Mouse (Mus musculus) MEL-GATA-1-ER (cell line): ENCODE data around the gene Ide.

Experiments
- DNase-seq: peaks from one replicate; pipeline ENCODE4 v3.0.0-alpha.2; 2012; ENCODE audit warnings: low read depth; ENCODE audit errors: extremely low read depth

The Ide gene

DNA sequence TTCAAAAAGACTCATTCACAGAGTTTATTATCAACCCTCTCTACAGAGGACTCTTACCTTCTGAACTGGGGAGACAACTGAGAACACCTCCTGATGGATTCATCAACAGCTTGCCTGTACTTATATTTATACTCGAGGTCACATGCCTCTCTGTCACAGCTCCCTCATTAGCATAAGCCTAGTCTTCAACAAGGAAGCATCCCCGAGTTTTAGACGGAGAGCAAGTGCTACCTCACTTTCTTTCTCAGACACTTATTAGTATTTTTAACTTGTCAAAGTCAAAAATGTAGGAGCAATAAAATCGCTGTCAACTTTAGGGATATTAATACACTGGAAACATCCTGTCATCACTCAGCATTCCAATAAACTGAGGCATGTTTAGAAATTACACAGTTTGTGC is at the start of gene Ide:
TSS of gene Ide (minus strand) at position 101 of the 400 bp plus-strand sequence.
- no peak for DNase-seq

DNA sequence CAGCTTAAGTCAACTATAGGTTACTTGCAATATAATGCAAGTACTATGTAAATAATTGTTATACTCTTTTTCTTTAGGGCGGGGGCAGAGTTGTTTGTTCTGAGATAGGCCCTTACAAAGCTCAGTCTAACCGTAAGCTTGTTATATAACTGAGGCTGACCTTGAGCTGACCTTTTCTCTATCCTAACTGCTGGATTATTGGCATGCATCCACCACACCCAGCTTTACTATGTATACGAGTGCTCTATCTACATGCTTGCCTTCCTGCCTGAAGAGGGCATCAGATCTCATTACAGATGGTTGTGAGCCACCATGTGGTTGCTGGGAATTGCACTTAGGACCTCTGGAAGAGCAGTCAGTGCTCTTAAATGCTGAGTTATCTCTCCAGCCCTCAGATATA is 48.5 kb upstream of the Ide start:
- no peak for DNase-seq

DNA sequence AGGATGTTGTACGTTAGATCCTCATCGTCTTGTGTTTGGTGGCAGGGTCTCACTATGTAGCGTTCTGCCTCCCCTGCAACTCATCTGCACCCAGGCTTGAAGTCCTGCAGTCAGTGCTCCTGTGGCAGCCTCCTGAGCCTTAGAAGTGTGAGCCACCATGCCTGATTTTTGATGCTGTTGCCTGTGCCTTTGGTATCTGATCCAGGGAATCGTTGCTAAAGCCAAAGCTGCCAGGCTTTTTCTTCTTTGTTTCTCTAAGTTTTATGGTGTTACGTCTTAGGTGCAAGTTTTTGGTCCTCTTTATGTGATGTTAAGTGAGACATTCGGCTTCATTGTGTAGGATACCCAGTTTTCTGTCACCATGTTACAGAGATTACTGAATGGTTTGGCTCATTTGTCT is 41.2 kb upstream of the Ide start:
- peak; percentile 13 for DNase-seq

DNA sequence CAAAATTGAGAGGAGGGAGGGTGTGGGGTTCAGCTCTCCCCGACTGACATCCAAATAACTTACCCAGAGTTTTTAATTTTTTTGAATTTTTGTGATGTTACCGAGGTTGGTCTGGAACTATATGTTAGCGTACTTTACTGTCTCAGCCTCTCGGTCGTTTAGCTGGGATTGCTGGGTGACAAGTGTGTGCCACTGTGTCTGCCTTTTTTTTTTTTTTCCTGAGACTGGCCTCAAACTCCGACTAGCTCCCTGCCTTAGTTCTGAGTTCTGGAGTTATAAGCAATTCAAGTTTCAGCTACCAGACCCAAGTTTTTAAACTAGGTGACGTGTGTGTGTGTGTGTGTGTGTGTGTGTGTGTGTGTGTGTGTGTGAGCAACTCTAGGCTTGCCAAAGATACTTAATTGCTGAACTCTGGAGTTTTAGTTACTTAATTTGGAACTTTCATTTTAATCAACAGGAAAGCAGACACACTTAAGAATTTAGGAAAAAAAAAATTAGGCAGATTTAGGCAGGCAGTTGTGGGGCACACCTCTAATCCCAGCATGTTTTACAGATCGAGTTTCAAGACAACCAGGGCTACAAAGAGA is 39.8 kb upstream of the Ide start:
- peak; percentile 21 for DNase-seq

DNA sequence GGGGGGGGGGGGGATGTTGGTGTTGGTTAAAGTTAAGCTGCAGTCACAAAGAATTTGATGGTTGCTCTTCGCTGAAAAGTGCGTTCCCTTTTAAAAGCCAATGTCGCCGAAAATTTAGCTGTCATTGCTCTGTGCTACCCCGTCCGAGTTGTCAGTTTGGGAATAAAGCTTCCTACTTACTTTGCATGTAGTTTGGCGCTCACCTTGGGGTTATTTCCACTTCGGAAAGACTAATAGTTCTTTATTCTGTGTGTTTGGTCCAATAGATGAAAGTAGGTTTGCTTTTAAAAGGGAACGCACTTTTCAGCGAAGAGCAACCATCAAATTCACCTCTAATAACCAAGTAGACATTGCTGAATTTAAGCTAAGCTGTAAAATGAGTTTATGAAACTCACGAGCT is 39.2 kb upstream of the Ide start:
- DNase-seq = peak; percentile 23

DNA sequence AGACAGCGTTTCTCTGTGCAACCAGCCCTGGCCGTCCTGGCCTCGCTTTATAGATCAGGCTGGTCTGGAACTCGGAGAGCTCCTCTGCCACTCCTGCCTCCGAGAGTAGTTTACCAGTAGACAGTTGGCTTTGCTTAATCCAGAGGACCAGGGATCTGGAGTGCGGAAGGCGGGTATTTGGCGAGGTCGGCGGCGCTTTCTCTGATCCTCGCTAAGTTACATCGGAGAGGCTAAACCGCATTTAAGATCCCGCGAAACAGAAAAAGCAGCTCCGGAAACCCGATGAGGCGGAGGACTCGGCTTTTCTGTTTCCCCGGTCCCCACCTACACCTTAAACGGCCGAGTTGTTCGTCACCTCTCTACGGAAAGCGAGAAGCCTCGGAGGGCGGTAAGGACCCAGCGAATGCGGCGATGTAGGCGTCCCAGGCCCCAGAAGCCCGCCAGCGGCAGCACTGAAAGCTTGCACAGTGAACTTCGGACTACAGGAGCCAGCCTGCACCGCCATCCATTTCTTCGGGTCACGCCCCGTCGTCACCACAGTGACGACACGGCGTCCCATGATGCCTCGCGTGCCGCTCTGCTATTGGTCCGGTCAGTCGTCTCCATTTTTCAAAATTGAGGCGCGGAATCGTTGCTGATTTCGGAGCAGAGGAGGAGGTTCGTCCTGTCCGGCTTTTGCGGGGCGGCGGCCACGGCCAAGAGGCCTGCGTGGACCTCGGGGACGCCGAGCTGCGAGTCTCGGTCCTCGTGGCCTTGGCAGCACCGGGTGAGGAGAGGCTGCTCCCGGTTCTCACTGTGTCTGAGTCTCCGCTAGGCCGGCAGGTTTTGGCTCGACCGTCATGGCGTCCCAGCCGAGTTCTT is 38.3 kb upstream of the Ide start, which contains the start of gene Kif11:
TSS of gene Kif11 (plus strand) at position 649 of the 861 bp plus-strand sequence.
- peak; percentile 89 for DNase-seq

DNA sequence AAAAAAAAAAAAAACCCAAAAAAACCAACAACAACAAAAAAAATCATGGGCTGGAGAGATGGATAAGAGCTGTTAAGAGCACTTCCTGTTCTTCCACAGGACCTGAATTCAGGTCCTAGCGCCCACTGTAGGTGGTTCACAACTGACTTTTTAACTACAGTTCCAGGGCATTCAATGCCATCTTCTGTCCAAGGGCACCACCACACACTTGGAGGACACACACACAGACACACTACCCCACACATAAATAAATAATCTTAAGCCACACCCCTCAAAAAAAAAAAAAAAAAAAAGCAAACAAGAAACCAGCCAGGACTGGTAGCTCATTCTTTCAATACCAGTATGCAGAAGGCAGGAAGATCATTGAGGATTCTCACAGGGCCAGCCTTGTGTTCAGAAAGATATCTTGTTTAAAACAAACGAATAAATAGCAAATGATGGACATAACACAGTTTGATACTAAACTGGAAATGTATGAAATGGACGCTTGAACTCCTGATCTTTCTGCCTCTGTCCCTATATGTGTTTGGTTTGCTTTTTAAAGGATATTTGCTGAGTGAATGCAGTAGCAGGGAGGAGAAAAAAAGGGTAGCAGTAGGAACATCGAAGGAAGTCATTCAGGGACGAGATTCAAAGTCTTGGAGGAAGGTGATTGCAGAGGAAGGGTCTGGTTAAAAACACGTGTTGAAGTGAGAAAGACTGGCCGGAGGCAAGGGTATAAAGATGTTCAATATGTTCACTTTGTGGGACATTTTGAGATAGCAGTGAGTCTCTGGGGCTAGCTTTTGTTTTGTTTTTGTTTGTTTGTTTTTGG is 37.5 kb upstream of the Ide start:
- peak; percentile 53 for DNase-seq

DNA sequence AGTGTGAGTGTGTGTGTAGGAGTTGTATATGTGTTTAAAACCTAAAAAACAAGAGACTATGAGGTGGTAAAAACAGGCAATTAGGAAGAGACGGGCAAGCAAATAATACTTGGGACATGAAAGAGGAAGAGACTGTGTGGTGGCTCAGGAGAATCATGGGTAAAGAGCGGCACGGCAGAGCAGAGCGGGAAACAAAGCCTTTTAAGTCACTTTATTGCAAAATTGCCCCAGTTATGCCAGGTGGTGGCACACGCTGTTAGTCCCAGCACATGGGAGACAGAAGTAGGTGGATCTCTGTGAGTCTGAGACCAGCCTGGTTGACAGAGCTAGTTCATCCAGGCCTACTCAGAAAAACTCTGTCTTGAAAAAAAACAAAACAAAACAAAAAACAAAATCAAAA is 32.7 kb upstream of the Ide start:
- no peak for DNase-seq

DNA sequence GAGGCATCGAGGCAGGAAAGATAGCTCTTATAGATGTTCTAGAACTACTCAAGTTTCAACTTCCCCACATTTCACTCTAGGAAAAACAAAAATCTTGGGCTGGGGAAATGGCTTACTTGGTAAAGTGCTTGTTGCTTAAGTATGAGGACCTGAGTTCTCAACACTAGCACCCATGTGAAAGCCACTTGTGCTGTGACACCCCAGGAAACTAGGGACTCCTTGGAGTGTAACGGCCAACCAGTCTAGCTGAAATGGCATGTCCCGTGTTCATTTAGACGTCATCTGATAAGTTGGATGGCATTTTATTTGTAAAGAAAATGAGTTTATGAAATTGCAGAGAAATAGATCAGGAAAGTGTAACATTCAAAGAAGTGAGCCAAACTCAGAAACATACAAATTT is 32.3 kb upstream of the Ide start:
- DNase-seq = no peak

DNA sequence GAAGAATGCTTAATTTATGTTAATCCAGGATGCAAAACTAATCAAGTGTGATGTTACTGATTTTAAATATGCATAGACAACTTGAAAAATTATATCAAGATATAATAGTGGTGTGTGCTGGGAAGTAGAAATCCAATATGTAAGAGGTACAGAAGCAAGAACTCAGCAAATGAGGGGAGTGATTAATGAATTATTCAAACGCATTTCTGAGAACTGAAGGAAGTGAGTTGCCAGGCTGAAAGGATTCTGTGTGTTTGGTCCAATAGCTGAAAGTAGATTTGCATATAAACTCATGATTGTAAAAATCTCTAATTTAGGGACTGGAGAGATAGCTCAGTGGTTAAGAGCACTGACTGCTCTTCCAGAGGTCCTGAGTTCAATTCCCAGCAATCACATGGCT is 31.3 kb upstream of the Ide start:
- no peak for DNase-seq

DNA sequence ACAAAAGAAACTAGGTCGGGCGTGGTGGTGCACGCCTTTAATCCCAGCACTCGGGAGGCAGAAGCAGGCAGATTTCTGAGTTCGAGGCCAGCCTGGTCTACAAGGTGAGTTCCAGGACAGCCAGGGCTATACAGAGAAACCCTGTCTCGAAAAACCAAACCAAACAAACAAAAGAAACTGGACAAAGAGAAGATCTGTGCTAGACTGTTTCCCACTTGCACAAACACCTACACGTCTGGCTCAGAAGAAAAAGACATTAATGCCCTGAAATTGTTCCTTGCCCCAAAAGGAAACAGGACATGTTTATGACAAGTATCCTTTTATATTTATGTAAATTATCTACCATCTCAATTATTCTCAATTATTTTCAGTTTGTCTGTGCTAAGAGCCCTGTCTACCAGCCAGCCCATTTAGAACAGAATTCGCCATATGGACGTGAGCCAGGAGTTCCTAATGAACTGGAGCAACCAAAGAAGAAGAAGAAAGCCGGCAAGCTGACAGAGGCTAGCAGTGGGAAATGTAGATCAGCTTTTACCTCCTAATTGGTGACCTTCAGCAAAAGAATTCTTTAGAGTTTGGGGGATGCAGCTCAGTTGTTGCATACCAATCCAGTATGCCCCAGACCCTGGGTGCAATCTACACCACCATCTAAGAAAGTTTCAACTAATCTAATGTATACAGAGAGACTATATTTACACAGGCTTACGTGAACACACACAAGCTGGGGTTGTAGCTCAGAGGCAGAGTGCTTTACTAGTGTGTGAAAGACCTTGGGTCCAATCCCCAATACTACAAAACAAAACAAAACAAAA is 25.7 kb upstream of the Ide start:
- DNase-seq = no peak

DNA sequence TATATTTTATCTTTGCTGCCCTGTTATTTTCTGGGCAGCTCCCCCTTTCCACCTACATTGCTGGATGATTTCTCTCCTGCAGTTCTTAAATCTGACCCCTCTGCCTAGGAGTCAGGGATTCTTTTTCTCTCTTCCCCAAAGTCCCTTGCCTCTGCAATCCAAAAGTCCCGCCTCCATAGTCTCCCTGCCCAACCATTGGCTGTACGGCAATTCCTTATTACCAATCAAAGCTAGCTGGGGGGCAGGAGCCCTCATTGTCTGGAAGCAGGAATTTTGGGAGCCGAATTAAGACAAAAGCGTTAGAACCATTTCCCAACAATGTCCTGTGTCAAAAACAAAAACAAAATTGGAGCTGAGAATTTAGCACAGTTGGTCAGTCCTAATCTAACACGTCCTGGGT is 24.9 kb upstream of the Ide start:
- DNase-seq = no peak

DNA sequence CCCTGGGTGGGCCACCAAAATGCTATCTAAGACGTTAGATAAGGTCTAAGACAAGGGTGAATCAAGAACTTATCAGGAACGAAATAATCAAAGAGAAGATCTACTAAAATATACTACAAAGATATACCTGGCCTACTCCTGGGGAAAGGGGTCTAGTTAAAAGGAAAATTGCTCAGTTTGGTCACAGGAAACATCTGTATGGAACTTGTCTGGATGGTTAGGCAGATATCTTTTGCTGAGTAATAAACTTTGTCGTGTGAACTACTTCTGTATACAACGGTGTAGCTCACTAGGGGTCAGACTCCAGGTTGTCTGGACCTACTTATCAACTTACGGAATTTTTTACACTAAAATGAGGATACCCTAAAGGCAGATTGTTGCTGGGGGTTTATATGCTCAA is 22.4 kb upstream of the Ide start:
- DNase-seq = no peak

DNA sequence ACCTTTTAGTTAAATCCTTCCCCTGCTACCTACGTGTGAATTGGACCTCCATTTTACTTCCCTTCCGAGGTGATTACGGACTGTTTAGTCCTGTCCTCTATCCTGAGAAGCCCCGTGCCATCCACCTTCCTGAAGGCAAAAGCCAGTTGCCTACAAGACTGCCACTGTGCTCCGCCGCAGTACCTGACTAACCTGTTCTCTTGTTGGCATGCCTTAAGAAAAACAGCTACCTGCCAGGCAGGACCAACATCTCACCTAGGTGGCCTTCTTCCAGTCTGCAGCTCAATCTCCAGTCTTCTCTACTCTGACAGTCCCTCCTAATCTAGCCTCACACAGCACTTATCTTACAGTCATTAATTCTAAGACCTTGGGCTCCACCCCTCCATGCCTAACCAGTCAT is 15.7 kb upstream of the Ide start:
- DNase-seq = no peak

DNA sequence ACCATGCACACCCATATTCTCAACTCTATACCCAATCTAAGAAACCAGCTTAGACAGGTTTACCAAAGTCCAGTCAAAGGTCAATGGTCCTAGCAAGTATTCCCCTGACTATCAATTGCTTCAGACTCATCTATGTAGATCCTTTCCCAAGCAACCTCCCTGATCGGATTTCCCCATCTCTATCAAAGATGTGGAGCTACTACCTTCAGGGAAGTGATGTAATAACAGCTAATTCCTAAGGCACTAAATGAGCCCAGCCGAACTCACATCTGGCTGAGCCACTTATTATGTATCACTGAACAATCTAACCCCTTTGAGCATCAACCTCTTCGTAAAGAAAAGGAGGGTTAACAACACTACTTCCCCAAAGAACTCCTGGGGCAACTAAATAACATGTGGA is 15.1 kb upstream of the Ide start:
- no peak for DNase-seq

DNA sequence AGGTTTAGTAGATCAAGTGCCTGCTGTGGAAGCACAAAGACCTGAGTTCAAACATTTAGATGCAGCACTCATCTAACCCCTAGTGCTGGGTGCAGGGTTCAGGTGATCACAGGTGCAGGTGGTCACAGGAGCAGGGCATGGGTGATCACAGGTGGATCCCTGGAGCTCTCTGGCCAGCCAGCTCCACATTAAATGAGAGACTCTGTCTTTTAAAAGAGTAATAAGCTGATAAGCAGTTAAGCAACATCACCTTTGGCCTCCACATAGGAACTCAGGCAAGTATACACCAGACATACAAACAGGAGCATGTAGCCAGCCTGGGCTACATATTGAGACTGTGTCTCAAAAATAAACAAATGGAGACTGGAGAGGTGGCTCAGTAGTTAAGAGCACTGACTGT is 11.3 kb upstream of the Ide start:
- no peak for DNase-seq

DNA sequence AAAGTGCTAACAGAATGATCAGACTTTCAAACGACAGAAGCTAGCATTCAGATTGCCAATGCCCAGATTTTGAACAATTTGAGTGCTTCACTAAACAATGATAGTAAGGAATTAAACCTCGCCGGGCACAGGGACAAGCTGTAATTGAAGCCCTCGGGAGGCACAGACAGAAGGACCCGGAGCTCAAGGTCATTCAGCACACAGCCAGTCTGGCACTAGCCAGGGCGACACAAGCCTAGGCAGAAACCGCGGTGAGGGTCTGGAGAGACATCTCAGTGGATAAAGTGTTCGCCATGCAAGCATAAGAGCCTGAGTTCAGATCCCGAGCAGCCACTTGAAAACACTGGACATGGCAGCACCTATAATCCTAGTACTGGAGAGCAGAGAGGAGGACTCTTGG is 10.7 kb upstream of the Ide start:
- DNase-seq = no peak

DNA sequence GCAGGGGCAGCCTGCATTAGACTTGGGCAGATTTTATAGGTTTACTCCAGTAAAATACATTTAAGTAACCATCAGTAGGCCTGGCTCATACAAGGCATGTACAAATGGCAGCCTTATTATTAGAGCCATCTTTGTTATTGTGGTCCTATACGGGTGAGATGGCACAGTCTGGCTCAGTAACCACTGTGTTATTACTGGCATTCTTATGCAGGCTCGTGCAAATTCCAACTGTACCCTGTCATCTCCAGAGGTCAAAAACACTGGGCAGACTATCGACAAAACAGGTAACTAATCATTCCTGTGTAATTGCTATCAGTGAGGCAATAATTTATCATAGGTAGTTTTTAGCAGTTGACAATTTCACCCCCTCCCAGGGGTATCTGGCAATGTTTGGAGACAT is 8.6 kb upstream of the Ide start:
- DNase-seq = no peak

DNA sequence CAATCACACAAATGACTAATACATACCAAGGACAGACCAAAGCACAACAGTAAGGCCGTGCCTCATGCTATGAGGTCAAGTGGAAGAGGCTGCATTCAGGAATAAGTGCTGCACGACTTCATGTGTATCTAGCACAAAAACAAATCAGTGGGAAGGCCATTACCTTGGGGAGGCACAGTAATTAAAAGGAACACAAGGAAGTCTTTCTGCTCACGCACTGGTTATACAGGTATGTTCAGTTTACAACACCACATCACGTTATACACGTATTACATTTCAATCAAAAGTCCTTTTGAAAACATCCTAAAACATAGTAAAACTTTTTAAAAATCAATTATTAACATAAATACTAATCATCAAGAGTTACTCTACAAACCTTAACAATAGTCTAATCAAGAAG is 6.2 kb upstream of the Ide start:
- DNase-seq = no peak

DNA sequence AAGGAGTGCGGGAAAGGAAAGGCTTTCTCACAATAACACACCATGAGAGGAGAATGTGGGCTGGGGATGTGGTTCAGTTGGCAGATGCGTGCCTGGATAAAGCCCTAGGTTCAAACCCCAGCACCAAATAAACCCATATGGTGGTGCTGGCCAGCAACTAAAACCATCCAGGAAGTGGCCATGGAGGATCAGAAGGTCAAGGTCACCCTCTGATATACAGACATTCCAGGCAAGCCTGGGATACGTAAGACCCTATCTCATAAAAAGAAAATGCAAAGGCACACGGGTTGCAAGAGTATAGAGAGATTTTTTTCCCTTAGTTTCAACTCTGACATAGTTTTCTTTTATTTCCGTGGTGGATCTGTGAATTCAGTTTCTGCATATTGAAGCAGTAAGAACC is 3.3 kb upstream of the Ide start:
- DNase-seq = no peak

DNA sequence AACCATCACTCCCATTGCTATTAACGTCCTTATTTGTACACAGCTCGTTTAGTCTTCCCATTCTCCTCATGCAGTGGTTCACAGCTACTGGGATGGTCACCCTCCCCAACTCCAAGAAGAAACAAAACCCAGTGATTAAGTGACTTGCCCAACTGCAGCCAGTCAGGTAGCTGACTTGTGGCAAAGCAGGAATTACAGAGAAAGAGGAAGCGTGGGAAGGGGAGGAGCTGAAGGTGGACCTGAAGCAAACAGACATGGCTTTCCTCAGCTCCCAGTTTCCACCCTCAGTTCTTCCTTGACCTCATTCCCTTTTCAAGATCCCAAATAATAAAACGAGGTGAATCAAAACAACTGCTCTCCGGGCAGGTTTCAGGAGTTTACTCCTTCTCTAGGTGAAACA is 2.8 kb upstream of the Ide start:
- DNase-seq = no peak
